Mouse (Mus musculus) myocyte (in vitro differentiated cells): Measurements from ENCODE around the gene Lrrc1.

Experiments
- CEBPB ChIP-seq: IDR thresholded peaks from 2 replicates; pipeline ENCODE4 v1.6.1; 2011; ENCODE audit warnings: mild to moderate bottlenecking, moderate library complexity; ENCODE audit not compliant: poor library complexity, insufficient read depth, severe bottlenecking
- E2F4 ChIP-seq: IDR thresholded peaks from one replicate; pipeline ENCODE4 v1.6.1; 2011; ENCODE audit warnings: mild to moderate bottlenecking, control low read depth, moderate library complexity; ENCODE audit not compliant: insufficient read depth
- MYOD1 ChIP-seq, 3 experiments: IDR thresholded peaks; one replicate each; pipeline ENCODE4 v1.6.1; 2011; ENCODE audit warnings: control low read depth in 2 of 3, low read depth in 2 of 3, mild to moderate bottlenecking in 2 of 3, moderate library complexity in 1 of 3; ENCODE audit not compliant: insufficient read length in 2 of 3, control insufficient read depth in 1 of 3
- POLR2A ChIP-seq: IDR thresholded peaks from one replicate; pipeline ENCODE4 v1.6.1; 2011; ENCODE audit warnings: low read depth, mild to moderate bottlenecking, control low read depth, moderate library complexity; ENCODE audit not compliant: insufficient read length

GRCm38 (mm10) chr9:77466926-77467325 lies 77.7 kb downstream of the Lrrc1 start:
- no peak for TF ChIP-seq MYOD1 (IDR thresholded peaks at IDR 0.05; ENCODE audit: control insufficient read depth in 1 of 3, insufficient read length in 2 of 3, low read depth in 2 of 3)
- no peak for TF ChIP-seq POLR2A
- TF ChIP-seq E2F4 = no peak
- no peak for TF ChIP-seq CEBPB
